Mouse (Mus musculus) lung, adult 2 months (tissue): Measurements from ENCODE around the gene Dntt.

Experiments
- CTCF ChIP-seq: fragments of 200-500 bp; IDR thresholded peaks from 2 replicates; pipeline ENCODE4 v1.5.1; 2011; ENCODE audit warnings: mild to moderate bottlenecking, low read length, control low read depth; ENCODE audit not compliant: insufficient read depth
- POLR2A ChIP-seq: fragments of 200-500 bp; IDR thresholded peaks from 2 replicates; pipeline ENCODE4 v1.6.1; 2011; ENCODE audit warnings: low read depth, mild to moderate bottlenecking, control low read depth, low read length, borderline replicate concordance; ENCODE audit errors: extremely low read depth

- TF ChIP-seq POLR2A (no peak), CTCF (no peak)
These were observed 47.8 kb downstream of the Dntt start, which contains the start of gene Opalin for GRCm38 (mm10) chr19:41076906-41077305.
